Mouse (Mus musculus) liver, adult 2 months (tissue): ENCODE results near the gene Pdzrn3.

Experiments used
- CTCF ChIP-seq: fragments of 200-500 bp; IDR thresholded peaks from 2 replicates; pipeline ENCODE4 v1.5.1; 2011; ENCODE audit warnings: low read depth, low read length, control low read depth
- POLR2A ChIP-seq: fragments of 200-500 bp; IDR thresholded peaks from 2 replicates; pipeline ENCODE4 v1.6.1; 2011; ENCODE audit warnings: low read length, control low read depth; ENCODE audit not compliant: insufficient read depth; ENCODE audit errors: extremely low read depth

- TF ChIP-seq POLR2A (no peak), CTCF (no peak)
Observed at GRCm38 (mm10) chr6:101395908-101396307, 18.2 kb upstream of the Pdzrn3 start.
